Mouse (Mus musculus): ENCODE measurements around the gene Gm10295.
A peak's percentile ranks its signal among the peaks of the same experiment; 100 is the strongest.

Gene Gm10295

GRCm38 (mm10) chr7:71351364-71351763, at the start of gene Gm10295:
Gene Gm10295, minus strand, starts transcription at chr7:71351485.
- DNase-seq (ENCODE audit: extremely low spot score, low spot score): peak; percentile 33

DNA sequence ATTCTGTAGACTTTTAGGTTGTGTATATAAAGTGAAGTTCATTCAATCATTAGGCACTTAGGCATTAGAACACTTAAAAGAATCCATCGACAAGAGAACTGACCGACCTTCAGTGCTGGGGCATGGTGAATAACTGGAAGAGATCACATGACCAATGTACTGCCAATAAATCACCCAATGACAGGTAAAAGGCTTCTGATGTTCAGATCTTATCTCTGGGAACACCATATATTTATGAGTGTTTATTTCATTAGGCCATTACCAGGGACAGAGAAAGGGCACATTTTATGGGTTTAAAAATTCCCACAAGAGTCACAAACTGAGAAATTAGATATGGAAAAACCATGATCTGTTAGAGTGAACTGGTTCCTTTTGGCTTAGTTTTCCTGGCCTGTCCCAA, 49.7 kb upstream of the Gm10295 start:
- DNase-seq (ENCODE audit: extremely low spot score, low spot score): no peak

DNA sequence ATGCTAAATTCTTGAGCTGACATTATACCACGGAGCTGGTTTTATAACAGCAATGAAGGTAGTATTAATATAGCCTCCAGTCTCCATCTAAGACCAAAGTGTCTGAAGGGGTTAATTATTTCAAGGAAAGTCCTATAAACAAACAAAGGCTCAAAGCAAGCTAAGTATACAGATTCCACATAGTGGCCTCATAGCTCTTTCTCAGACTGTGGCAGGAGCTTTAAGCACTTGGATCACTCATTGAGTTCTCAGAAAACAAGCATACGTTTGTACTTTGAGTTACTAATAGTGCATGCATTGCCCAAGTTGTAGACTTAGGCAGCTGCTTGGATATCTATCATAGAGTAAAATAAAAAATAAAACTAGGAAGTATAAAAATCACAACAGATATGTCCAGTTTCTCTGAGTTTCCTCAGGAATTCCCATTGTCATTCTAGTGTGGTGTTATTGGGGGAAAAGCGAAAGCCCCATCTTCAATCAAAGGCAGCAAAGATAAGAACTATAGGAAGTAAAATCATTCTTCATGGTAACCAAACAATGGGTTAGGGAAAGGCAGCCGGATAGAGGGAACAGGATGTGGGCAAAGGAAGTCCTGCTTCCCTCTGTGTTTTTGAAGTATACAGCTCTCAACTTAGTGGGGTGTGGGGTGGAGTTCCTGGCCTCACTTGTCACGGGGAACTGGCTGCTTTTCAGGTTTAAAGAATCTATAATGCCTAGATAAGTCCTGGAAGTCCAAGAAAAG, 48.8 kb upstream of the Gm10295 start:
- no peak for DNase-seq (ENCODE audit: extremely low spot score, low spot score)

- DNase-seq (ENCODE audit: extremely low spot score, low spot score): no peak
Observed at GRCm38 (mm10) chr7:71398959-71399756, 47.9 kb upstream of the Gm10295 start.

GRCm38 (mm10) chr7:71398389-71398788, 47.1 kb upstream of the Gm10295 start:
- DNase-seq (ENCODE audit: extremely low spot score, low spot score): no peak

- no peak for DNase-seq (ENCODE audit: extremely low spot score, low spot score)
Observed at GRCm38 (mm10) chr7:71392795-71393341, 41.6 kb upstream of the Gm10295 start.

DNA sequence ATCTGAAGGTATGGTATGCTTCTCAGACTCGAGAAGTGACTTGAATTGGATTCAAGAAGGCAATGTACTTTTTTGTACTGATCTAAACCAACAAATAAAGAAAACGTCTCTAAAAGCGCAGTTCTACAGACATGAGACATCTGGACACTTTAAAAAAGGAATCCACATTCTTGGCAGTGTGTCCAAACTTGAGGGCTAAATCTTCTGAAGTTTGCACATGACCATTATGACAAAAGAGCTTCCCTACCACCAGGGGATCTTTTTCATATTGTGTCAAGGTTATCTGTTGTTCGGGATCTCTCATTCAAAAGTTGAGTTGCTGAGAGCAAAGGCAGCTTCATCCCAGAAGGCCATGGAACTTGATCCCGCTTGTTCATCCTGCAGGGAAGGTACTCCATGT, 40.0 kb upstream of the Gm10295 start:
- no peak for DNase-seq (ENCODE audit: extremely low spot score, low spot score)

GRCm38 (mm10) chr7:71390291-71390690, 39.0 kb upstream of the Gm10295 start:
- DNase-seq (ENCODE audit: extremely low spot score, low spot score): no peak

- DNase-seq (ENCODE audit: extremely low spot score, low spot score): no peak
Observed at GRCm38 (mm10) chr7:71386050-71386449, 34.8 kb upstream of the Gm10295 start.

- no peak for DNase-seq (ENCODE audit: extremely low spot score, low spot score)
Observed at GRCm38 (mm10) chr7:71384921-71385320, 33.6 kb upstream of the Gm10295 start.

- peak; percentile 66 for DNase-seq (ENCODE audit: extremely low spot score, low spot score)
Observed at GRCm38 (mm10) chr7:71383341-71384130, 32.3 kb upstream of the Gm10295 start.

GRCm38 (mm10) chr7:71379826-71380825, 28.8 kb upstream of the Gm10295 start:
- DNase-seq (ENCODE audit: extremely low spot score, low spot score): no peak

DNA sequence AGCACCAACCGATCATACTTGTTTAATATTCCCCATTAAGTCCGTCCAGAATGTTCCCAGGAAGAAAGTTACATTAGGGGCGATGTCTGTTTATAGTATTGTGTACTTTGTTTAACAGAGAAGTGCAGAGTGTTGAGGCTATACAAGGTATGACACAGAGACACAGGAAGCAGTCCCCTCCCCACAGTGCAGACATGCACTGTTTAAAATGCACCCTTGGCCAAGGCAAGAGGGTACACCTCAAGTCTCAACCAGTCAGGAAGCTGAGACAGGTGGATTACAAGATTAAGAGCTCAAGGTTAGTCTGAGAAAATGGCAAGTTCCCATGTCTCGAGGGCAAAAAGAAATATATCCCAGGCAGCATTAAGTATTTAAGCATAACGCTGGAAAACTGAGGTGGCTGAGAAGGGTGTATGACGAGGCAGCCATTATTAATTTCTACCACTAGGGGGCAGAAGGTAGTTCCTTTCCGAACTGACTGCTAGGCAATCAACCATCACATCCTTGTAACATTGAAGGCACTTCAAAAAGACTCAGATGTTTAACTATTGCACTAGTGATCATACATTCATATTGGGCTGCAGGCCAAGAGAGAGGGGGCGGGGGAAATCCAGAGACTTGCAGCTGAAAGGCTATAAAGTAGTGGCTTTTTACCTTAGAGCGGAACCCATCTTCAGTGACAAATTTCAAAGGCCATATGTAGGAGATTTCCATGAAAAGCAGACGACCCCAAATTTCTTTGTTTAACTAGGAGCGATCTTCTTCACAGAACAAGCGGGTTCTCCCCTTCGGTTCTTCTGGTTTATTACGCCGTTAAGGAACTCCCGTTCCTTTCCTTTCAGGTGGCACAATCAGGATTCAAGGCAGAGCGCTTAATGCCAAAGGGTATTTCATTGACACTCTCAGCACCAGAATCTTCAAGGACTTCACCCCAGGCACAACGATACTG, 27.8 kb upstream of the Gm10295 start:
- DNase-seq (ENCODE audit: extremely low spot score, low spot score): no peak

DNA sequence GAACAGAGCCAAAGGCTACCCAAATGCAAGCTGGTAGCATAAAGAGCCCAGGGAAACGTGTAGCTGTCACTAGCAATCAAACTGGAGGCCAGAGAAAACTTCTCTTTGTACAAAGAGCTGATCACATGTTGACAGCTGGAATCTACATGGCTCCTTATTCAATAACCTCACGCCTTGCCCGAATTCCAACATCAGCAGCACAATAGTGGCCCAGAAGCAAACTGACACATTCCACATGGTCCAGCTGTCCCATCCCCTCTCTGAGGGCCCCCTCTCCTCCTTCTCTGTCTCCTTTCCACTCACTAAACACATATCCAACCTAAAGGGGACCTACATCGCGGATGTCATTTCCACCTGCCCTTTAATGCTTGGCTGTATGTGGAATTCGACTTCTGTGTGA, 26.7 kb upstream of the Gm10295 start:
- DNase-seq (ENCODE audit: extremely low spot score, low spot score): no peak

GRCm38 (mm10) chr7:71374059-71374458, 22.8 kb upstream of the Gm10295 start:
- no peak for DNase-seq (ENCODE audit: extremely low spot score, low spot score)

DNA sequence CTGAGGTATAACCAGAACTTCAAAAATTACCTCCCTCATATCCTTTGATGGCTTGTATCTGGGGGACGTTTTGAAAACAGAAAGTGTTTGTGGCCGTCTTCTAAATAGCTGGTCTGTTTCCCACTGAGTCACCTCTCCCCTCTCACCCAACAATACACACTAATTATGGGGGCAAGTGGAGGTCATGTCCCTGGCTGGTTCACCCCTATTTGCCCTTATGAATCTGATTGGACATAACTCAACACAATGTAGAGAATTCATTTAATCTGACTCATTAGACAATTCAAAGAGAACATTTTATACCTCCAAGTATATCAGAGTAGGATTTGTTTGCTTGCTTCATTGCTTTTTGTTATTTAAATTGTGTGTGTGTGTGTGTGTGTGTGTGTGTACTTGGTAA, 20.6 kb upstream of the Gm10295 start:
- DNase-seq (ENCODE audit: extremely low spot score, low spot score): no peak

DNA sequence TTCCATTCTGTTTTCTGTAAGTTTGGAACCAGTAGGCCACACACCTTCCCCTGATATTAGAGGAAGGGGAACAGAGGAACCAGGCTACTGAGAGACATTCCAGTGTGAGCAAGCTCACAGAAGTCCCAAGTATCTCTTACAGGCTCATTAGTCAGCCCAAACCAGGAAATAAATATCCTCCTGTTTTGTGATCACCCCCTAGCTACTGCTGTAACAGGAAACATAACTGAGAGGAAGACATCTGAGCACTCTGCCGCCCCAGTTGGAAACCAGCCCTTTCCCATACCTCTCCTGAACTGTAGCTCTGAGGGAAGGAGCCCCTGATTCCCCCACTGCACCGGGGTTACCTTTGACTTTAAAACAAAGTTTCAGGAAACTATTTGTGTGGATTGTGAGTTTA, 19.5 kb upstream of the Gm10295 start:
- no peak for DNase-seq (ENCODE audit: extremely low spot score, low spot score)

DNA sequence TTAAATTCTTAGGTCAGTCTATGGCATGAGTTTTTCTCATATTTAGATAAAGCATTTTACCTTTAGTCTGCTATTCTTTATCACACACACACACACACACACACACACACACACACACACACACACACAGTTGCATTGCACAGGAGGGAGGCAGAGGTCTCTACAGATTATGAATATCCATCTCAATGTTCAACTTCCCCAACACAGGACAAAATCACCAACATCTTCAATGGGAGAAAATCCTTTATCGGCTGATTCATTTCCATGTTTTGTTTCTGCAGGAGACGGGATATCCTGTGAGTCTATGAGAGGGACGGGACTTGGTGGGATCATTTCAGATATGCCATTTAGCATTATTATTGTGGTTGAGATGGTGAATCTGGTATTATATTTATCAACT, 18.8 kb upstream of the Gm10295 start:
- DNase-seq (ENCODE audit: extremely low spot score, low spot score): no peak

- DNase-seq (ENCODE audit: extremely low spot score, low spot score): no peak
Observed at GRCm38 (mm10) chr7:71368543-71369181, 17.4 kb upstream of the Gm10295 start.

All from neural tube, embryonic 10.5 days (tissue).